Mouse (Mus musculus) embryonic facial prominence, embryonic 12.5 days (tissue): ENCODE measurements around the gene Fam229a. TPM values are rescaled to one million over a fixed set of nuclear protein-coding genes. Genes with fewer than 3 reads are reported as not detected.
"Not testable (repeated sequence)": the region's sequence is repeated elsewhere in the genome, so short reads cannot be mapped to it uniquely, and the experiment has no call there.

Experiments used
- ATAC-seq: fragments of 200-750 bp; cut with Nextera tagmentation; 2 replicates; pipeline ENCODE4 v1.8.0; 2017; ENCODE audit not compliant: insufficient number of reproducible peaks, insufficient read depth, low FRiP score, low TSS enrichment
- H3K27ac ChIP-seq: fragments of 300-500 bp; sonication (generic); 2 replicates; pipeline ENCODE4 v1.5.1; 2016; ENCODE audit warnings: mild to moderate bottlenecking
- H3K27me3 ChIP-seq: fragments of 300-500 bp; sonication (generic); 2 replicates; pipeline ENCODE4 v1.6.1; 2016; ENCODE audit warnings: mild to moderate bottlenecking, moderate library complexity
- H3K36me3 ChIP-seq: fragments of 300-500 bp; sonication (generic); 2 replicates; pipeline ENCODE4 v1.6.1; 2016; ENCODE audit warnings: mild to moderate bottlenecking
- H3K4me1 ChIP-seq: fragments of 300-500 bp; sonication (generic); 2 replicates; pipeline ENCODE4 v1.6.1; 2016
- H3K4me2 ChIP-seq: fragments of 300-500 bp; sonication (generic); replicated peaks from 2 replicates; pipeline ENCODE4 v1.6.1; 2016; ENCODE audit warnings: mild to moderate bottlenecking, moderate library complexity
- H3K4me3 ChIP-seq: fragments of 300-500 bp; sonication (generic); 2 replicates; pipeline ENCODE4 v1.5.1; 2016; ENCODE audit warnings: mild to moderate bottlenecking
- H3K9ac ChIP-seq: fragments of 300-500 bp; sonication (generic); 2 replicates; pipeline ENCODE4 v1.6.1; 2016; ENCODE audit warnings: mild to moderate bottlenecking, moderate library complexity
- H3K9me3 ChIP-seq: fragments of 300-500 bp; sonication (generic); 2 replicates; pipeline ENCODE4 v1.6.1; 2016; ENCODE audit warnings: mild to moderate bottlenecking, moderate library complexity
- WGBS: fragments of 180-500 bp; shearing (Covaris S2); methylation state at CpG from one replicate; pipeline ENCODE4 v1.1.7; 2016; 5-methylcytosine and 5-hydroxymethylcytosine counted together
- polyA plus RNA-seq: library from polyadenylated mRNA; unstranded; fragments of >200 nt; fragmentation: Nextera tagmentation; extraction: Ambion mirVana; gene quantifications from 2 replicates; pipeline ENCODE4 v1.2.1, GENCODE M21; 2016

Fam229a gene
- polyA plus RNA-seq, 1 experiment from 2014 or later, result 0.32 TPM

- Histone ChIP-seq H3K4me2 (no peak overlapping the region), H3K9me3 (no peaks in the 10 kb centered on the region), H3K27me3 (no peaks in the 10 kb centered on the region), H3K36me3 (peaks cover 16% of the 10 kb centered on the region), H3K4me1 (peaks cover 46% of the 10 kb centered on the region), H3K9ac (0 out of 2 replicates have a peak overlapping the region, but pooled peaks have one; percentile 29), H3K27ac (peak overlapping the region; percentile 58; the same call in 1 of the 2 replicates), H3K4me3 (no peak overlapping the region)
- ATAC-seq, result no peak
- WGBS, result 18% methylated on average over 6 of the region's 6 CpGs
These were observed 20.6 kb downstream of the Fam229a start for GRCm38 (mm10) chr4:129511413-129512096.

DNA sequence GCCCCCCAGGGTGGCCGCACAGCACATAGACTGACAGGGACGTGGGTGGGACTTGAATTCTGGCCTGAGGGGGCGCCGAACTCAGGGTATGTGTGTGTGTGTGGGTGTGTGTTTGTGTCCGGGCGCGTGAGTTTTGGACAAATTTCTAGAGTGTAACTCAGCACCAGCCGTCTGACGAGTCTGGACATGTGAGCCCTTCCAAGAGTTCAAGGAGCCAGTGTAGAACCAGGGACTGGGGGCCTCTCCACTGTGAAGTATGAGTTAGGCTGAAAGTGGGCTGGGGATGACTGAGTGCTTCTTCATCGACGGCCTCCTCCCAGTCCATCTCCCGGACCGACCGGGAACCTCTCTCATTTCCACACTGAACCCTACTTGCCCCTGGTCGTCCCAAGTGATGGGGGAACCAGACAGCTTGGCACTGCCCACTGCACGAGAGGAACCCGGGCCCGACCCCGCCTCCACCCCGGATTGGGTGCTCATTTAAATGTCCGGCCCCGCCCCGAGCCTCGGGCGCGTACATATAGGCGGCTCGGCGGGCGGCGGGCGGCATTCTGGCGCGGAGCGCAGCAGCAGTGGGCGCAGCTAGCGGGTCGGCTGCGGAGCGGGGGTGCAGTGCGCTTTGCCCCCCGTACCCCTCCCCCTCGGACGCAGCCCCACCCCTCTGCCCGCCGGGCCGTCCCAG lies 22.2 kb downstream of the Fam229a start, which contains the start of gene Marcksl1:
Gene Marcksl1, plus strand, starts transcription at position 496 of the 682 bp plus-strand sequence.
- H3K27me3 ChIP-seq, result no peaks in the 10 kb centered on the region
- no peaks in the 10 kb centered on the region for H3K9me3 ChIP-seq
- H3K27ac ChIP-seq, result peak within 1 kb of the TSS; percentile 98
- H3K4me2 ChIP-seq, result peak within 1 kb of the TSS; percentile 92
- 4% methylated on average over 45 of the region's 47 CpGs for WGBS
- peak within 1 kb of the TSS; percentile 100 for H3K9ac ChIP-seq
- H3K4me1 ChIP-seq, result peaks cover 47% of the 10 kb centered on the region
- peaks cover 29% of the 10 kb centered on the region for H3K36me3 ChIP-seq
- peak within 1 kb of the TSS; percentile 99 for H3K4me3 ChIP-seq
- ATAC-seq, result peak; percentile 81

DNA sequence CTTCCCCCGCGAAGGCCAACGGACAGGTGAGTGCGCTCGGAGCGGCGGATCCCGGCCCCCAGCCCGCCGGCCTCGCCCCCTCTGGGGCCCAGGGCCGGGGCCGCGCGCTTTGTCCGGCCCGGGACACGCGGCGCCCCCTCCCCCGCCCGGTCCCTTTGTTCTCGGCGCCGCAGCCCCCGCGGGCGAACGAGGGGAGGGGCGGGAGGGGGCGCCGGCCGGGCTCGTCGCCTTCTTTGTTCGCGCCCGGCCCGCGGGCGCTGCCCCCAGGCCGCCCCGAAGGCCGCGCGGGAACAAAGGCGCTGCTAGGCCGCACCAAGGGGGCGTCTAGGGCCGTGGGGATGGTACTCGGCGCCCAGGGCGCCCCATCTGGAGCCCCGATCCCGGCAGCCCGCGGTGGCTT lies 22.9 kb downstream of the Fam229a start:
- 0 out of 2 replicates have a peak, but pooled peaks have one; percentile 6 for ATAC-seq
- peak overlapping the region; percentile 99 for H3K4me3 ChIP-seq
- H3K9ac ChIP-seq, result peak overlapping the region; percentile 100
- H3K9me3 ChIP-seq, result no peaks in the 10 kb centered on the region
- H3K36me3 ChIP-seq, result peaks cover 35% of the 10 kb centered on the region
- no peaks in the 10 kb centered on the region for H3K27me3 ChIP-seq
- peak overlapping the region; percentile 92 for H3K4me2 ChIP-seq
- under 1% methylated on average over 37 of the region's 57 CpGs for WGBS
- peaks cover 45% of the 10 kb centered on the region for H3K4me1 ChIP-seq
- H3K27ac ChIP-seq, result peak overlapping the region; percentile 98

GRCm38 (mm10) chr4:129514300-129514898 lies 23.4 kb downstream of the Fam229a start:
- peak overlapping the region; percentile 99 for H3K4me3 ChIP-seq
- no peaks in the 10 kb centered on the region for H3K9me3 ChIP-seq
- peak overlapping the region; percentile 92 for H3K4me2 ChIP-seq
- peak overlapping the region; percentile 98 for H3K27ac ChIP-seq
- H3K27me3 ChIP-seq, result no peaks in the 10 kb centered on the region
- peaks cover 41% of the 10 kb centered on the region for H3K4me1 ChIP-seq
- peaks cover 35% of the 10 kb centered on the region for H3K36me3 ChIP-seq
- peak; percentile 23 for ATAC-seq
- peak overlapping the region; percentile 100 for H3K9ac ChIP-seq
- under 1% methylated on average over 35 of the region's 35 CpGs for WGBS

GRCm38 (mm10) chr4:129516925-129517324 lies 25.9 kb downstream of the Fam229a start:
- H3K27me3 ChIP-seq, result no peaks in the 10 kb centered on the region
- peak overlapping the region; percentile 79 for H3K27ac ChIP-seq
- no peak overlapping the region for H3K4me3 ChIP-seq
- peaks cover 59% of the 10 kb centered on the region for H3K36me3 ChIP-seq
- ATAC-seq, result no peak
- no peak overlapping the region for H3K4me2 ChIP-seq
- WGBS, result 48% methylated on average over 2 of the region's 2 CpGs
- H3K9me3 ChIP-seq, result no peaks in the 10 kb centered on the region
- H3K4me1 ChIP-seq, result peaks cover 21% of the 10 kb centered on the region
- 0 out of 2 replicates have a peak overlapping the region, but pooled peaks have one; percentile 27 for H3K9ac ChIP-seq

DNA sequence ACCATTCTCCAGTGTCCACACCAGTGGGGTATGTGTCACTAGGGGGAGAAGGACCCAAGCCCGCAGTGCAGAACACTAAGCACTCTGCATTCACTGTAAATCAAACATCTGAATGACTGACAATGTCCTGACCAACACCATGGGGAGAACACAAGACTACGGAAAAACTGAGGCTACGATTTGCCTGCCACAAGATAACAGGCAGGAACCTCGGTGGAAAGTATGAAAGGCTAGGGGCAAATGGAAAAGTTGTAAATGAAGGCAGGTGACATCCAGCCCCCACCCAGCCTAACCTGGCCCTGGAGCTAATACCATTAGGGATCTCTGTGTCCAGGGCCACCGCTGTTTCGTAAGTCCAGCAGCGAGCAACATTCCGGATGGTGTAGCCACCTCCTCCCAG lies 27.5 kb downstream of the Fam229a start:
- Histone ChIP-seq H3K36me3 (peaks cover 75% of the 10 kb centered on the region), H3K9me3 (no peaks in the 10 kb centered on the region), H3K4me3 (no peak overlapping the region), H3K27me3 (no peaks in the 10 kb centered on the region), H3K27ac (no peak overlapping the region), H3K9ac (no peak overlapping the region), H3K4me1 (peaks cover 15% of the 10 kb centered on the region), H3K4me2 (no peak overlapping the region)
- no peak for ATAC-seq
- WGBS, result 92% methylated on average over 8 of the region's 8 CpGs

- no peaks in the 10 kb centered on the region for H3K4me1 ChIP-seq
- no peak overlapping the region for H3K27ac ChIP-seq
- H3K36me3 ChIP-seq, result peaks cover 91% of the 10 kb centered on the region
- no peak overlapping the region for H3K4me3 ChIP-seq
- no peaks in the 10 kb centered on the region for H3K9me3 ChIP-seq
- H3K27me3 ChIP-seq, result no peaks in the 10 kb centered on the region
- no peak for ATAC-seq
- no peak overlapping the region for H3K9ac ChIP-seq
- WGBS, result 88% methylated on average over 5 of the region's 5 CpGs
- H3K4me2 ChIP-seq, result no peak overlapping the region
These were observed 34.3 kb downstream of the Fam229a start for GRCm38 (mm10) chr4:129525338-129525737.

DNA sequence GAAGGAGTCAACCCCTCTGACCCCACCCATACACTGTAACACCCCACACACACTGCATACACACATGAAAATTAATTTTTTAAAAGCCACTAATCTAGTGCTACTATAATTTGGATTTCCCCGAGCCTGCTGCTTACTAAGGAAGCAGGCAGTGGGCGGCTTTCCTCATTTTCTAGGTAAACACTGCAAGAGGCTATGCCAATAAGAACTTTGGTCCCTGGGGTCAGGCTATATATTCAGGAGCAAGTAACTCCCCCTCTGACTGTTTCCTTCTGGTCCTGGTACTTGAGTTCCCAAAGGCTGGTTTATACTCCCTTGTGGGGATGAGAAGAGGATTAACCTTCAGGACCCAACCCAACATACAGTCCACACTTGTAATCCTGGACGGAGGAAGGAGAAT lies 34.9 kb downstream of the Fam229a start:
- Histone ChIP-seq H3K4me1 (no peaks in the 10 kb centered on the region), H3K27me3 (no peaks in the 10 kb centered on the region), H3K36me3 (peaks cover 91% of the 10 kb centered on the region), H3K27ac (no peak overlapping the region), H3K9me3 (no peaks in the 10 kb centered on the region), H3K9ac (no peak overlapping the region), H3K4me3 (no peak overlapping the region), H3K4me2 (no peak overlapping the region)
- 83% methylated on average over 3 of the region's 3 CpGs for WGBS
- no peak for ATAC-seq

DNA sequence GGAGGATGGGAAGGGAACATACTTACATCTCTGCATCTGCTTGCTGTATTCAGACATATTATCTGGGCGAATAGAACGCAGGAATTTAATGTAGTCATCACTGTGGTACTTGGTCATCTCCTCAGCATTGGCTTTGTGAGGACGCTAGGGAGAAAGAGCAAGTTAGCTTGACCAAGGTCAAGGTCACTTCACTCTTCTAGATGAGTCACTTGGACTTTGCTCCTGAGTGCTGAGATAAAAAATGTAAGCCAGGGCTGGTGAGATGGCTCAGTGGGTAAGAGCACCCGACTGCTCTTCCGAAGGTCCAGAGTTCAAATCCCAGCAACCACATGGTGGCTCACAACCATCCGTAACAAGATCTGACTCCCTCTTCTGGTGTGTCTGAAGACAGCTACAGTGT lies 37.9 kb downstream of the Fam229a start:
- not testable (repeated sequence) for H3K27ac ChIP-seq, ATAC-seq, H3K4me1 ChIP-seq, H3K9me3 ChIP-seq, H3K4me3 ChIP-seq, H3K27me3 ChIP-seq, H3K9ac ChIP-seq, H3K4me2 ChIP-seq
- peaks cover 88% of the 10 kb centered on the region for H3K36me3 ChIP-seq
- 92% methylated on average over 6 of the region's 6 CpGs for WGBS

DNA sequence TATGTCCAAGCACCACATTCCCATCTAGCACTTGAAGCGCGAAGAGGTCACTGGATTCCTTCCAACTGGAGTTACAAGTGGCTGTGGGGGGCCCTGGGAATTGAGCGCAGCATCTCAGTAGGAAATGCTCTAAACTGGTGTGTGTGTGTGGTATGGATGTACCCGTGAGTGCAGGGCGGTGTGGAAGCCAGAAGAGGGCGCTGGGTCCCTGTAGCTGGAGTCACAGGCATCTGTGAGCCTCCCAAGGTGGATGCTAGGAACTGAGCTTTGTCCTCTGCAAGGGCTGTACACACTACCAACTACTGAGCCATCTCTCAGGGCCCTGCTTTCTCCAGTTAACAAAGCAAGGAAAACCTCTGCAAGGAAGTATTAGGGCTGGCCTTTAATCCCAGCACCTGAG lies 49.0 kb downstream of the Fam229a start:
- no peaks in the 10 kb centered on the region for H3K9me3 ChIP-seq
- peaks cover 16% of the 10 kb centered on the region for H3K4me1 ChIP-seq
- H3K4me2 ChIP-seq, result no peak overlapping the region
- no peak overlapping the region for H3K9ac ChIP-seq
- WGBS, result 91% methylated on average over 6 of the region's 6 CpGs
- no peak overlapping the region for H3K4me3 ChIP-seq
- no peaks in the 10 kb centered on the region for H3K27me3 ChIP-seq
- peaks cover 37% of the 10 kb centered on the region for H3K36me3 ChIP-seq
- ATAC-seq, result no peak
- no peak overlapping the region for H3K27ac ChIP-seq
